Comparison of ENCODE assay signal across 20 mouse cellular contexts in genomic region chr11:20784776-20785175, GRCm38 (mm10).
"Had no signal": no experiment of that assay in that cellular context is flagged by ENCODE, and none has a peak within 500 bp of the region (broad histone marks: within the 10 kb centered on the region; RNA-seq: fewer than 3 reads in every experiment).

No protein-coding gene starts in this region.

- H3K9ac ChIP-seq: limb, embryonic 13.5 days; liver, embryonic 14.5 days; liver, postnatal 0 days; lung, embryonic 14.5 days had no signal

- H3K4me3 ChIP-seq: layer of hippocampus, adult 2 months; limb, embryonic 10.5 days; limb, embryonic 13.5 days had no signal

- H3K9me3 ChIP-seq: limb, embryonic 10.5 days had no signal

- H3K27me3 ChIP-seq: limb, embryonic 13.5 days had no signal

- DNase-seq: kidney, adult 18-20 months; kidney, adult 9 months; kidney, postnatal 25 days; layer of hippocampus, adult 9-11 months; liver; liver, postnatal 0 days; lung, embryonic 14.5 days; midbrain, embryonic 14.5 days; right cerebral cortex, adult 18-20 months; right cerebral cortex, postnatal 14 days; right cerebral cortex, postnatal 4 days; thymus, adult 18-20 months; thymus, postnatal 36 days had no signal

- H3K4me2 ChIP-seq: limb, embryonic 13.5 days; lung, embryonic 14.5 days had no signal

- H3K36me3 ChIP-seq: limb, embryonic 10.5 days; limb, embryonic 13.5 days had no signal

- ATAC-seq: liver, postnatal 0 days; lung, postnatal 0 days had no signal

- H3K27ac ChIP-seq: layer of hippocampus, adult 2 months; limb, embryonic 10.5 days; limb, embryonic 13.5 days; liver, embryonic 14.5 days; macrophage; stomach, postnatal 0 days had no signal
